Mouse (Mus musculus): Measurements from ENCODE around the gene Prr29.
"Not testable (repeated sequence)": the region's sequence is repeated elsewhere in the genome, so short reads cannot be mapped to it uniquely, and the experiment has no call there.

Prr29 gene

DNA sequence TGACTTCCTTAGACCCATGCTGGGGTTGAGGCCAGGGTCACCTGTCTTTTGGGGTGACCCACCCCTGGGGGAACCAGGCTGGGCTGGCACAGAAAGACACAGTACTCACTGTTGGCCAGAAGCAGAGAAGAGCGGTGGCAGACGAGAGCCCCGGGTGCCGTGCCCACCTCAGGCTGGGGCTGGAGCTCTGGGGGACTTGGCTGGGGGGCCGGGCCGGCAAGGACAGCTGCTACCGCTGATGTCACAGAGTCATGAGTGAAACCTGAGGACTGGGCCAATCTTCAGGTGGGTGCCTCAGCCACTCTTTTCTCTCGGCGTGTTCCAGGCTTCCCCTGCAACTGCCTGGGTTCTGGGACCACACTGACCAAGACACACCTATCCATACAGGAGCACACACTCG lies at the start of gene Prr29:
Gene Prr29, plus strand, starts transcription at position 107 of the 400 bp plus-strand sequence.
- no peak for DNase-seq

DNA sequence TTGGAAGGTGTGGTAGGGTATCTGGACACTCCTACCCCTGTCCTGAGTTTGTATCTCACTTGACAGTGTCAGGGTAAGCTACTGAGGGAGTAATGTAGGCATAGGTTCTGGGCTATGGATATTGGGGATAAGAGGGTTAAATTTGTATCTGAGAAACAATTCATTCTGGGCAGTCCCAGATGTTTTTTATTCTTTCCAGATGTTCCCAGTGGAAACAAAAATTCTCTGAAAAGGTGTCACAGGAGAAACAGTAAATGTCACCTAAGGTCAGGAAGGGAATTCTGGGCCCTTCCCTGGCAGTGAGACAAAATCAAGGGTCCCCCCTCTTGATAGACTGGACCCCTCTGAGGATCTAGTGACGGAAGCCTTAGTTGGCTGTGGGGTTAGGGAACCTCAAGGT lies 48.9 kb upstream of the Prr29 start:
- no peak for DNase-seq

DNA sequence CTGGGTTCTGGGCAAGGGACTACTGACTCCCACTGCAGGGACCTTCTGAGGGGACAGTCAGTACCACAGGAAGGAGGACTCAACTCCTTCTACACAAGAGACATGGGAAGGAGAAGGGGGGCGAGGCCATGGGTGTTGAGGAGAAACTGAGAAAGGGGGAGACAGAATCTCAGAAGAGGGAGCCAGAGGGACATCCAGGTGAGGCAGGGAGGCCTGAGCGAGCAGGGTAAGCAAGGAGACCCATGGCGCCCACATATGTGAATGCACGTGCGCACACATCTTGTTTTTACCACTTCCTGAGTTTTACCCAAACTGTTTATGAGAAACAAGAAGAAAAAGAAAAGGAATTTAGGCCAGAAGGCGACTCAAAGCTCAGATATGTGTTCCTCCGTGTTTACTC lies 47.5 kb upstream of the Prr29 start:
- peak; percentile 61 for DNase-seq

DNA sequence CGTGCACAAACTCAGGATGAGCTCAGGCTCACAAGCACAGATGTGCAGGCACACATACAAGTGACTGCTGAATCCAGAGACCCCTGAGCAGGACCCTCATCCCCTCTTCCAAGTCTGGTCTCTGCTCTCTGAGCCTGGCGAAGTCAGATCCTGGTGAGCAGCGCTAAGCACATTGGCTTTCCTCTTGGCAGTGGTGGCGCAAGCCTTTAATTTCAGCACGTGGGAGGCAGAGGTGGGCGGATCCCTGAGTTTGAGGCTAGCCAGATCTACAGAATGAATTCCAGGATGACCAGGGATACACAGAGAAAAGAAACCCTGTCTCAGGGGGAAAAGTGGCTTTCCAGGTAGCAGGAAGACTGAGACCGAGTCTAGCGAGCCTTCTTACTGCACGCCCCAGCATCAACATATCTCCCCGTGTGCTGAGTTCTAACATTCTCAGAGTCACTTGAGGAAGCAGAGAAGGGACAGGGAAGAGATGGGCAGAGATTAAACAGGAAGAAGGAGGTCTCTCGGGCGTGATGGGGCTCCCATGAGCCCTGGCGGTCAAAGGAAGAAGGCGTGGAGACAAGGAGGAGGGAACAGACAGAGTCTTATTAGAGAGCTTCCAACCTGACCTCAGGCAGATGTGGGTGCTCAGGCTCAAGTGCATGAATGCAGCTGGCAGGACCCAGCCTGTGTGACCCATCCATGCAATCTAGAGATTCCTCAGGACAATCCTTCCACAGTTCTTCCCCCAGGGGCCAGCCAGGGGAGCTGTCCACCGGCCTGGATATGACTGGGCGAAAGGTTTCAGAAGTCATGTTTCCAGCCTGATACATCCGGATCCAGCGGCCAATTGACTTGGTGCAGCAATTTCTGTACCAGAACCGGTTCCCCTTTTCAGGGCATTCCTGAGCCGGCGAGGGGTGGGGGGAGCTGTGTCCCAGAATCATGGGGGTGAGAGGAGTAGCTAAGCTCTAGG lies 46.6 kb upstream of the Prr29 start:
- DNase-seq, result peak; percentile 38

DNA sequence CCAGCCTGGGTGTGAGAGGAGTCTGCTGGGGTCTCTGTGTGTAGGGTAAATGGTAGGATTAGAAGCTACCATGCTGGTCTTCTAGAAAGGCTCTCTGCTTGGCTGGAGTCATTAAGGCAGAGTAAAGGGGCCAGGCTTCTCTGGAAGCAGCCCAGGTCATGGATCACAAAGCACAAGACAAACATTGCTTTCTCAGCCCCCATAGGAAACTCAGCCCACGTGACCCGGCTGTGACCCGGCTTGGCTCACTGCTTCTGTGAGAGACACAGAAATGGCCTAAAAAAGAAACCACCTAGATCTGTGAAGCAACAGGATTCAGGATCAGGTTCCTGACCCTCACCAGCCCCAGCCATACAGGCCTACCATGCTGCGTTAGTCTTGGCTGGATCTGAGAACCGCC lies 40.4 kb upstream of the Prr29 start:
- no peak for DNase-seq

DNA sequence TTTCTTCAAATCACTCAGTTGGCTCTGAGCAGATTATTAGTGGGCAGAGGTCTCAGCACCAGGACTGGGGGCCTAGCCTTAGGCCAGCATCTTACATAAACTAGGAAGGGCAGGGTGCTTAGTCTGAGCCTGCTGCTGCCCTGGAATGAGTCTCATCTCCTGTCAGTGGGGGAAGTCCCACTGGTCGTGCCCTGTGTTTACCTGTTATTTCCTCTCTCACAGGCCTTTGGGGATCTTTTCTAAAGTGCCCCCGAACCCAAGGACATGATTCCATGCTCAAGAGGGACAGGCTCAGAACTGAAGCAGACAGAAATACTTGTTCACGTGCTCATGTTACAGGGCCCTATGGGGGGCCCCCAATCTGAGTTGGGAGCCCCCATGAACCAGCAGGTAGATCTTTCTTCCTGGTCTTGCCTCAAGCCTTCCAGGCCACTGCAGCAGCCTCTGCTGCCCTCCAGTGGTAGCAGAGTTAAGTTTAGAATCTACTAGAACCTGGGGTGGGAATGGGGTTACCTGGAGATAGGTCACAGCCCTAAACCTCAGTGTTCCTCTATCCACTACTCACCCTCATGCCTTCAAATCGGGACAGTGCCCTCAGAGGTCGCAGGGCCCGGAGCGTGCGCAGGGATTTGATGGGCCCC lies 39.6 kb upstream of the Prr29 start:
- peak; percentile 84 for DNase-seq

DNA sequence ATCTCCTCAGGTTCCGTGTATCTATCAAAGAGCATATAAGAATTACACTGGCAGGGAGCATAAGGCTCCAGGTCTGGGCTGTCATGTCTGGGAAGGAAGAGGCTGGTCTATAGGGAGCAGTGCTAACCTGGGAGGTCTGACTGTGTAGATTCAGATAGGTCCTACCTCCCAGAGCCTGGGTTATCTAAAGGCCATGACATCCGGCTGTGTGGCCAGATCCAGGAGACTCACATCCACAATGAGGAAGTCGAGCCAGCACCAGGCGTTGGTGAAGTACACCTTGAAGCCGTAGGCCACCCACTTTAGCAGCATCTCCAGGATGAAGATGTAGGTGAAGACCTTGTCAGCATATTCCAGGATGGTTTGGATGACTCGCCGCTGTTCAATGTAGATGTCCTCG lies 38.8 kb upstream of the Prr29 start:
- no peak for DNase-seq

DNA sequence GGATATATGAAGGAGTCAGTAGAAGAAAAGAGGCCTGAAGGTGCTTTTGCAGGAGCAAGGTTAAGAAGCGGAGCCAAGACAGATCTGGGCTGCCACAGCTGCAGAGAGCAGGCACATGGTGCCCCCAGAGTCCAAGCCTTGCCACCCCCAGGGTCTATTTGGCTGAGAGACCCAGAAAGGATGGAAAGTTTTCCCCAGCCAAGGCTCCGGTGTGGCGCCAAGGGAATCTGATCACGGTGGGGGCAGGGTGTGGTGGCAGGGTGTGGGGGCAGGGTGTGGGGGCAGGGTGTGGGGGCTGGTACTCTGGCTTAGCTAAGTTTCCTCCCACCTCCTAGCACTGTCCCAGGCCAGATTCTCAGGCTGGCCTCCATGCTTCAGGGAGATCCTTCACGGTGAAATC lies 36.8 kb upstream of the Prr29 start:
- no peak for DNase-seq

DNA sequence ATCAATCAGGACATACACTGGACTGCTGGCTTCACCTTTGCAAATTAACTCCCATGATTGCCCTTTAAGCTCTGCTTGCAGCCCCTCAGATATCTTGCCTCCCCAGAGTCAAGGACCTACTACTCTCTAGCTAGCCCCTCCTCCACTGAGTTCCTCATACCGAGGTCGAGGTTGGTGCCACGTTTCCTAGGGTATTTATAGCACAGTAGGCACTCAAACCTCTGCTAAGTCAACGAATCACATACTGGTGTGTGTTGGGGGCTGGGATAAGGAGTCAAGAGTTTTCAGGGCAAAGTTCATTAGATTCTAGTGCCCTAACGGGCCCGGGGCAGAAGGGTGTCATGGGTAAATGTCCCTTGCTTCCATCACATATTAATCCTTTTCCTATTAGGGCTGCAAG lies 36.1 kb upstream of the Prr29 start:
- no peak for DNase-seq

DNA sequence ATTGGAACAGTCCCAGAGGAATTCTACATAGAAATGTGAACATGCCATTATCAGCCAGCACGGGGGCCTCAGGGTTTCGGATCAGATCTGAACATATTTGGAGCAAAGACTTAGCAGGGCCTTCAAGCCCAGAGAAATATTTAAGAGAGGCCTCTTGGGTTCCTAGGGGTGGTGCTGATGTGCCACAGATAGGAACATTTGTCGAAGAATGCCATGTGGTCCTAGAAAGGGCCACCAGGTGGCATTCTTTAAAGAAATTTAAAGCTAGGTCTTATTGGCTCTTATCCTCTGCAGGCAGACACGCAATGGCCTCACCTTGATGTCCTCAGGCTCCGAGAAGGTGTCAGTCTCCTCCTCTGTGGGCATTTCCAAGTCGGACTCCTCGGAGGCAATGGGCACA lies 35.6 kb upstream of the Prr29 start:
- peak; percentile 73 for DNase-seq

DNA sequence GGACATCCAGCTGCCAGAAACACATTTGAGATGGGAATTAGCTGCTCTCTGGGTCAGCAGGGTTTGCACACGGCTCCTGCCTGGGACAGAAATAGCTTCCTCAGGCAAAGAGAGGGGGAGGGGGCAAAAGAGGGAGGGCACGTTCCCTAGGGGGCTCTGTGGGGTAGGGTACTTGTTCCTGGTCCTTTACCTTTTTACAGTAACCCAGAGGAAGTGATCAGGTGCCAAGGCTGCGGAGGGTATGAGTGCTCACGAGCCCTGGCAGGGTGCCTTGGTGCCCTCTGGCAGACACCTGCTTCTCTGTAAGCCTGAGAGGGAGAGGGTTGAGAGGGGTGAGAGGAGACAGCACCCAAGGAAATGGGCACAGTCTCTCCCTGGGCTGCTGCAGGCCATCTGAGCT lies 32.8 kb upstream of the Prr29 start:
- no peak for DNase-seq

DNA sequence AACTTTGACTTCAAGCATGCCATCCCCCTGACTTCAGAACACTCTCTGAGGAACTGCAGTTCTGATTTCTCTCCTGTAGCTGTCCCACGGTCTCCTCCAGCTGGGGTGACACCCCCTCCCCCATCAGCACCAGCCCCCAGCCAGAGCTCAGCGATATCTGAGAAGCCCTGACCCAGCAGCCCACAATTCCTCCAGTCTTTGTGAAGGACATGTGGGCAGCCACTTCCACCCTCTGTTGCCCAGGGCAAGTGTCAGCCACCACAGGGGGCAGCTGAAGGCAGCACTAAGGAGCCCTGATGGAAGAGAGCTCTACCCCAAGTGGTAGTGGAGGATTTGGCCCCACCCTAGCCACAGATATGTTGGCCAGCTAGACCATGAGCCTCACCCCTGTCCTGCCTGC lies 31.2 kb upstream of the Prr29 start:
- DNase-seq, result no peak

DNA sequence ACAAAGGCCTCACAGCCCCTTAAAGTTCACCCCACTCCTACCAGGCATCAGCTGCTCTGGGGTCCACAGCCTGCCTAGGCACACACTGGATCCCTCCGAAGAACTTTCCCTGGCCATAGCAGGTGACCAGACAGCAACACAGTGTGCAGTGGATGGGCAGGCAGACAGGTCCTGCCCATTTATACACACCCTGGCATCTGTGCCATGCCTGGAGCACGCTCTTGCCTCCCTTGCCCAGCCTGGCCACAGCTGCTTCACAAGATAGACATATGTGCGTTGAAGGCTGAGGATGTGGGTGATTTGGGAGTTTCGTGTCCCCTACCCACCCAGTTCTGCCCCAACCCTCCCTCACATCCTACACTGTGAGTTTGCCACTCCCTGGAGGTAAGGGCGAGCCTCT lies 27.2 kb upstream of the Prr29 start:
- DNase-seq, result no peak

DNA sequence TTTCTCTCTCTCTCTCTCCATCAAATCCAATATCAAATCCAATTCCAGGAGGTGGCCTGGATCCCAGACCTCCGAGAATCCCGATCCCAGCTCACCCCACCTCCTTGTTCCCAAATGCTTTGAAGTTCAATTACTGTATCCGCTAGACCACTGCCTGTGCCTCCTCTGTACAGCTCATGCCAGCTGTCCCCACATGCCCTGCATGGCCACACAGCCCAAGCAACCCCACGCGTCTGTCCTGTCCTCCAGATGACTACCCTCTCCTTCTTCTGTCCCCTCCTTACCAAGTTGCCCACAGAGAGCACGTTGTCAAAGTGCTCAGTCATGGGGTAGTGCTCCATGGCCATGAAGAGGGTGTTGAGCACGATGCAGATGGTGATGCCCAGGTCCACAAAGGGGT lies 26.4 kb upstream of the Prr29 start:
- no peak for DNase-seq

DNA sequence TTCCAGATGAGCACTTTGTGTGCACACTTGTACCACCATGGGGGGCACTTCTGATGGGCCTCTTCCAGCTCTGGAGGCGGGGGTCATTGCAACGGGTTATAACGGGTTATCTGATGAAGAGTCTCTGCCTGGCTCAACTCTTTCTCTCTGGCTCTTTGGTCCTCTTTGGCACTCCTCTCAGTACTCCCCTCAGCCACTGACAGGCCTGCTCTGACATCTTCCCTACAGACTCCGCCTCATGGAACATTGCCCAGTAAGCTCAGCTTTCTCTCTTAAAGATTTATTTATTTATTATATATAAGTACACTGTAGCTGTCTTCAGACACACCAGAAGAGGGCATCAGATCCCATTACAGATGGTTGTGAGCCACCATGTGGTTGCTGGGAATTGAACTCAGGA lies 25.9 kb upstream of the Prr29 start:
- DNase-seq, result not testable (repeated sequence)

DNA sequence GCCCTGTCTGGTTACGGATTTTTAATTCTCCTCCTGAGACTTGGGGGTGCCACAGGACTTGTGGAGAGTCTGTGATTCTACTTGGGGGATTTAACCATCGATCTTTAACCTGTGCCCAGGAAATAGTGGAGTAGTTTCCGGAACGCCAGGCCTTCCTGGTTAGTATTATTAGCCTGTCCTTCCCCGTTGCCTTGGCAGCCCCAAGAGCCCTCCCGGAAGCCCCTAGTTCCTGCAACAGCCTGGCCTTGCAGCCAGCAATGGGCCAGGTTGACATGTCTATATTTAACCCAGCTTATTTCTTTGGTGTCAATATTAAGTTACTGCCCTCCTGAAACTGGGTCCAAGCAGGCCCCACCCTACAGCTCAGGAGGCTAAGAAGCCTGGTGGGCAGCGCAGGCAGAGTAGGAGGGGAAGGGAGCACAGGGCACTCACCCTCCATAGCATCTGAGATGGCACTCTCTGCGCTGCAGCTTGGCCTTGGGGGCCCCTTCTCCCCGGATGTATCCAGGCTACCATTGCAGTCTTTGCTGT lies 24.2 kb upstream of the Prr29 start:
- DNase-seq, result no peak

DNA sequence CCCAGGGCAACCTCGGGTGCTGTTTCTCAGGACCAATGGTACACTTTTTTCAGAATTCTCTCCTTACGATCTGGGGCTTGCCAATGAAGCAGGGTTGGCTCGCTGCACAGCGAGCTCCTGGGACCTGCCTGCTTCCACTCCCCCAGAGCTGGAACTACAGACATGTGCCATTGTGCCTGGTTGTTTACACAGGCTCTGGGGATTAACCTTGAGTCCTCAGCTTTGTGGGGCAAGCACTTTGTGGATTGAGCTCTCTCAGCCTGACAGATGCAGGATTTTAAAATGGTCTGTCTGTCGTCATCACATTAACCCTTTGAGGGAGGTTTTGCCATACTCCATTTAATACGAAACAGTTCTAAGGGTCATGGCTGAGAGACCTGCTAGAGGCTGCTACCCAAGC lies 20.4 kb upstream of the Prr29 start:
- DNase-seq, result no peak

DNA sequence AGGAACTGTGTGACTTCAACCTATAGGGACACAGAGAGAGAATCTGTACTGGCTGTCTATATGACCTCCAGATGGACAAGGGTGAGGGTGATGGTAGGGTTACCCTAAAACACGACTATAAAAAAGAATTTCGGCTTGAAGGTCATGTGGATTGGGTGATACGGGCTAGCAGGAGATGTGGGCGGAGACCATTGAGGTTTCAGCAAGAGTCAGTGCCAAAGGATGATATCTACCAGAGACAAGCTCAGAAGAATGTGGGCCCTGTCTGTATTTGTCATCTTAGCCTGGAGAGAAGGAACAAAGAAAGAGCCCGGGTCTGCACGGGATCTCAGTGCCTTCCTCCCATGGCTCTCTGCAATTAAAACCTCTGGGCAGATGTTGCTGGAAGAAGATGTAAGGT lies 15.5 kb upstream of the Prr29 start:
- no peak for DNase-seq

DNA sequence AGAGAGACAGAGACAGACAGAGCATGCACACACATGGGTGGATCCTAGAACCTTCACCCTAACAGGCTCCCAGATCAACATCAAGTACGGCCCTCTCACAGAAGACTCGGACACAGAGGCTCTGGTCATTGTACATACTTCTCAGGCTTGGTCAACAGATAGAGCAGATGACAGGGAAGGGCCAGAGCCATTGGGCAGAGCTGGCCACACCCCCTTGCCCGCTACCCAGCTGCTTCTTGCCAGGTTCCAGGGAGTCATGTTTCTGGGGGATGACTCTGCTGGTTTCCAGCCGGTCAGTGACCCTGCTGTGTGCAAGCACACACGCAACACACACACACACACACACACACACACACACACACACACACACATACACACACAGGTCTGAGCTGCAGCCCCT lies 14.4 kb upstream of the Prr29 start:
- DNase-seq, result no peak

DNA sequence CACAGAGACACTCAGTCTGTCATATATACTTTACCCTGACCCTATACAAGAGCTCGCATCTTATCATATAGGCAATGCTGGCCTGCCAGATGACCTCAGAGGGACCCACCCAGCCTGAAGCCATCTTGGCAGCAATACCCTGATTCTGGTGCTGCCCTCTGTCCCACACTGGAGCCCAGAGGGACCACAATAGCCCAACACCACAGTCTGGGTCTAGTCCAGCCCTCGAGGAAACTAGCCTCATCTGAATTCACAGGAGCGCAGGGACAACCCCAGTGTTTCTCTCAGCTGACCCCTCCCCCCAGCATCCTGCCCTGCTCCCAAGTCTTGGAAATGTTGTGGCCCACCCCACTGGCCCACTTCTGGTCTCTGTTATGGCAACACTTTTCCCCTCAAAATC lies 14.0 kb upstream of the Prr29 start:
- no peak for DNase-seq

DNA sequence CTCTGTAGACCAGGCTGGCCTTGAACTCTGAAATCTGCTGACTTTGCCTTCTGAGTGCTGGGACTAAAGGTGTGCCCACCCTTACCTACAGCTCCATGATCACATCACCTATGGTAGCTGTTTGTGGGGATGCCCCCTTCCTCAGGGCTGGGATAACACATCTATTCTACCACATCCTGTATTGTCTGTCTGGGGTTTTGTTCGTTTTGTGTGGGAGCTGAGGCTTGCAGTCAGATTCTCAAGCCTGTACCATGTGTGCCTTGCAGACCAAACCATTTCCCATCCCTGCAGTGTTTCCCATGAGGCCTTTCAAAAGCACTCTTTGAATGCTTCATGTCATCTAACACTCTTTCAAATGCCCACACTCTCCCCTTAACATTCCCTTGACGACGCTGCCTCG lies 13.3 kb upstream of the Prr29 start:
- no peak for DNase-seq

DNA sequence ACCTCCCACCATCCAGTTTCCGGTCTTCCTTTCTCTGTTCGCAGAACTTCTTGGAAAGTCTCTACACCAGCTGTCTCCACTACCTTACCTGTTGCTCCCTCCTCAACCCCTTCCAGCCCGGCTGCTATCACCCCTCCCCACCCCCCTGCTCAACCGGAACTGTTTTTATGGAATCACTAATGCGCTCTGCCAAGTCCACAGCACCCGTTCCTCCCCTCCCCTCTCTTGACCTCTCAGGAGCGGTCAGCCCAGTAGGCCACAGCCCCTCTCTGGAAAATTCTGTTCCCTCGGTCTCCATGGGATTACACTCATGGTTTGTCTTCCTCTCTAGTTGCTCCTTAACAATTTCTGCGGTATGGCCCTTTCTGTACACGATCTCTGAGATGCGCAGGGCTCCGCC lies 12.1 kb upstream of the Prr29 start, which contains the start of gene Scn4a:
Gene Scn4a, minus strand, starts transcription at position 101 of the 400 bp plus-strand sequence.
- DNase-seq, result no peak

DNA sequence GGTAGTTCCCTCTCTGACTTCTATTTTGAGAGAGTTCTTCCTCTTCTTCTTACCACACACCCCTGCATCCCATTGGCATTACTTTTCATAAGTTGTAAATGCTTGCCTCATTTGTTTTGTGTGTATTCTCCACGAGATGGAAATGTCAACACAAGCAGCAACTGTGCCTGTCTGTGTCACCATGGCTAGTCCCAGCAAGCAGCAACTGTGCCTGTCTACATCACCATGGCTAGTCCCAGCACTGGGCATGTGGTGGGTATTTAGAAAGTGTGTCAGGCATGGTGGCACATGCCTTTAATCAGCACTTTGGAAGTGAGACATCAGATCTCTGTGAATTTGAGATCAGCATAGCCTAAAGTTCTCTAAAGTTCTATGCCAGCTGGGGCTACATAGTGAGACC lies 11.1 kb upstream of the Prr29 start:
- DNase-seq, result no peak

Measured in thymus, postnatal 25 days (tissue).